Mouse (Mus musculus) T-helper 17 cell (primary cell): ENCODE measurements around the gene Kbtbd13.

Experiments
- in situ Hi-C, 2 experiments: fragments of 300-600 bp; cut with MboI, MseI; formaldehyde crosslinking; loops; 1 replicate in 1 of 2; 2 replicates in 1 of 2; pipeline ENCODE4 v1.15.1; 2025; ENCODE audit warnings: high pct_unique_total_duplicates in 2 of 2

Kbtbd13 gene

GRCm38 (mm10) chr9:65393606-65394005 is 2.2 kb upstream of the Kbtbd13 start:
- in situ Hi-C loops = no loop called here

- in situ Hi-C loops = no loop called here
Observed at GRCm38 (mm10) chr9:65392638-65393364, 1.3 kb upstream of the Kbtbd13 start.

- in situ Hi-C loops = no loop called here
Observed at GRCm38 (mm10) chr9:65390752-65391612, 470 bp downstream of the Kbtbd13 start.

DNA sequence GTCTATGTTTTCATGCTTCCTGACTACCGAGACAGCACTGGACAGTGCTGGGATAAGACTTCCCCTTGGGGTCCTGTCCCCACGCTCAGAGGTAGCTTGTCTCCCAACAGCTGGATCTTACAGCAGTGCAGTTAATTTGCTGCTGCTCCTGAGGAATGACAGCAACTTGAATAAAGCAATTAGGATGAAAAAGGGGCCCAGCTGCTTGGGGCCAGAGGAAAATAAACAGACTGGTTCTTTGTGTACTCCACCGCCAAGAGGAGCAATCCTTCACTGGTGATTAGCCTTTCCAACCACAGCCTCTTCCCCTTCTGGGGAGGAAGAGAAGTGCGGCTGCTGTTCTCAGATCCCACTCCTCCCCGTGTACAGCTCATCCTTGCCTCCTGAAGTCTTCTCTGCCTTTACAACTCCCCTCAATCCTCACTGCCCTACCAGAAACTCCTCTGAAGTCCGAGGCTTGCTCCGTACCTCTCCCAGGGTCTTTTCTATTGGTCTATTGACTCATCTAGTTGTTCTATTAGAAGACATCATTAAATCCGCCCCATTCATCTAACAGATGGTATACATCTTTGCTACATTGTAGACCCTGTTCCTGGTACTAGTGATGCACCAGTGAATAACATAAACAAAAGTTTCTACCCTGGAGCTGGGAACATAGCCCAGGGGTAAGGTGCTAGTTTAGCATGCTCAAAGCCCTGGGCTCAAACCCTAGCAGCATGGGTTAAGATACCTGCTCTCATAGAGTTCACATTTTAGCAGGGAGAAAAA is 4.9 kb downstream of the Kbtbd13 start:
- in situ Hi-C loops = no loop called here

DNA sequence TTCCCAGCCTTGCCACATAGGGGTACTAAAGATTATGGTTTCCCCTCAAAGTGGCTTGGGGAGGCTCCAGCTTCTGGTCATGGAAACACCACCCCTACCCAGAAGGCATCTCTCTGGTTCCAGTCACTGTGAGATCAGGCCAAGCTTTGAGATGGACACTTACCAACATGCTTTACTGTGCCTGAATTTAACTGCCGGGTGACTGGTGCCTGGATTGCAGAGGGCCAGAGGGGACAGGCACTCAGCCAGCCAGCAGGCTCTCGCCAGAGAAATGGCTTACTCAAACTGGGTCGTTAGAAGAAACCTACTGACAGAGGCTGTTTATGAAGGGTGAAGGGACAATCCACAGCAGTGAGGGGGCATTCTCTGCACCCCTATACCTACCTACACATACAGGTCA is 7.2 kb downstream of the Kbtbd13 start:
- in situ Hi-C loops = no loop called here

- in situ Hi-C loops = no loop called here
Observed at GRCm38 (mm10) chr9:65382751-65383097, 8.7 kb downstream of the Kbtbd13 start.

- in situ Hi-C loops = no loop called here
Observed at GRCm38 (mm10) chr9:65382031-65382750, 9.3 kb downstream of the Kbtbd13 start.

GRCm38 (mm10) chr9:65381017-65381590 is 10.3 kb downstream of the Kbtbd13 start:
- in situ Hi-C loops = no loop called here

- in situ Hi-C loops = no loop called here
Observed at GRCm38 (mm10) chr9:65375163-65375934, 16.1 kb downstream of the Kbtbd13 start.

GRCm38 (mm10) chr9:65374468-65375162 is 16.8 kb downstream of the Kbtbd13 start:
- in situ Hi-C loops = no loop called here

DNA sequence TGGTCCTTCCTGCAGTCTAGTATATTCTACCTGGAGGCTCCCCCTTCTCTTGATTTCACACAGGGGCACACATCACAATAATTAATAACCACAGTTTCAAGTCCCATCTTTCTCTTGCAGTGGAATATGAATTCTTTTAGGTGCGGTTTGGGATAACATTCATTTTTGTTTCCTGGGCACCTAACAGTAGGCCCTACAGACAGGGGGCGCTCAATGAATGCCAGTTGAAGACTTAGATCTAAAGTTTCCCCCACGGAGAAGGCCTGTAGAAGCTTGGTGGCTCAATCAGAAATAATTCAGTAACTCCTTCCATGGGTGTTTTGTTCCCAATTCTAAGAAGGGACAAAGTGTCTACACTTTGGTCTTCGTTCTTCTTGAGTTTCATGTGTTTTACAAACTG is 19.0 kb downstream of the Kbtbd13 start:
- in situ Hi-C loops = no loop called here

DNA sequence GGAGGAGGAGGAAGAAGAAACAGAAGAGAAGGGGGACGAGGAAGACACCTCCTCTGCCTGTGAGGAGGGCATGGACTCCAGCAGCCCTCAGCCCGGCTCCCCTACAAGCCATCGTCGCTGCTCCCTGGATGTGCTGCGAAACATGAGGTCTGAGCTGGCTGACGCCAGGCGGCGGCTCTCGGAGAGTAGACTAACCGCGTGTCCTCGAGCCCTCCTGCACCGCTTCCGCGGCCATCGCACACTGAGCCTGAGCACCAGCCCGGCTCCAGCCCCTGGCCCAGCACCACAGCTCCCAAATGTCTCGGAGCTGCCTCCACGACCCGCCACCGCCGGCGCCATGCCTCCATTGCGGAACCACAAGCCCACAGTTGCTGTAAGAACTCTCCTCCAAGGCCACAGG is 19.7 kb downstream of the Kbtbd13 start:
- in situ Hi-C loops = no loop called here

DNA sequence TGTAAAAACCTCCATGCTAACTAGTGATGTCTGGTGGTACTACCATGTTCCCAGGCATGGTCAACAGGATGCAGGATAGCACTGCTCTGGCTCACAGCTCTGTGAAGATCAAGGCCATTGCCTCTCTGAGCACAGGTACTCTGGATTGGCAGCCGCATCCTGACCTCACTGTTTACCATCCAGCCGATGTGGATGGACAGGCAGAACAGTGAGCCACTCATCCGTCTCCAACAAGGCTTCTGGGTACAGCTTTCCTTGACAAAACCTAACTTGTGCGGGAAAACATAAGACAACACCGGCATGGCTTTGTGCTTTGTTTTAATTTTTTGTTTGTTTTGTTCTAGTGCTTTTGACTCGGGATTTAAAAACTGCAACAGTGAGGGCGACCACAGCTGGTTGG is 25.7 kb downstream of the Kbtbd13 start:
- in situ Hi-C loops = no loop called here

GRCm38 (mm10) chr9:65363684-65364083 is 27.8 kb downstream of the Kbtbd13 start:
- in situ Hi-C loops = no loop called here

DNA sequence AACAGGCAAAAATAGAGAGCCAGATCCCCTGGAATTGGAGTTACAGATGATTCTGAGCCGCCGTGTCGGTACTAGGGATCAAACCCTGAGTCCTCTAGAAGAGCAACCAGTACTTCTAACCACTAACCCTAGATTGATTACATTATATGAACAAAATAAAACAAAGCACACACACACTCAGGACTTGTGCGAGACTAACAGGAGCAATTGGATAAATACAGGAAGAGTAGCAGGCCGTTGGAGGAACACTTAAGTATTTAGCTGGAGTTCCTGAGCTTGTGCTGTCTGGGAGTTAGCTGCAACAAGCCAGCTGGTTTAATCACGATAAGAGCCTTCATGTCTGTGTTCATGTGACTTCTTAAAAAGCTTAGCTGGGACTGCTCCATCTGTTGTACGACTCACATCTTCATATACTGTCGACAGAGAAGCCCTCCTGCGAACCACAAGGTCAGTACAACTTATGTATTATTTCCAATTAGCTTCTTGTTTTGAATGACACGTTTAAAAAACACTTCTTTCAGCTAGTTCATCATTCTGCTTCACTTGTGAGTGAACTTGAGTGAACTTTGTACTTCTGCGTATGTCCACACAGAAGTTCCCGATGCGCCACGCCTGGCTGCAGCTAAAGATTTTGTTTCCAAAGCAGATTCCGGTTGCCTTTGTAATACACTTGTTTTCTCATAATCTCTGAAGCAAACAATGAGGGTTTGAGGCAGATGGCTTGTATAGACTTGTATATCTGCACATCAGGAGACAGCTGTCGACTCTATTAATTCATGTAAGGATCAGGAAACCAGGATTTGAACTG is 30.6 kb downstream of the Kbtbd13 start, which contains the start of gene Ubap1l:
Ubap1l (plus strand) TSS at position 401 of the 808 bp plus-strand sequence.
- in situ Hi-C loops = no loop called here

DNA sequence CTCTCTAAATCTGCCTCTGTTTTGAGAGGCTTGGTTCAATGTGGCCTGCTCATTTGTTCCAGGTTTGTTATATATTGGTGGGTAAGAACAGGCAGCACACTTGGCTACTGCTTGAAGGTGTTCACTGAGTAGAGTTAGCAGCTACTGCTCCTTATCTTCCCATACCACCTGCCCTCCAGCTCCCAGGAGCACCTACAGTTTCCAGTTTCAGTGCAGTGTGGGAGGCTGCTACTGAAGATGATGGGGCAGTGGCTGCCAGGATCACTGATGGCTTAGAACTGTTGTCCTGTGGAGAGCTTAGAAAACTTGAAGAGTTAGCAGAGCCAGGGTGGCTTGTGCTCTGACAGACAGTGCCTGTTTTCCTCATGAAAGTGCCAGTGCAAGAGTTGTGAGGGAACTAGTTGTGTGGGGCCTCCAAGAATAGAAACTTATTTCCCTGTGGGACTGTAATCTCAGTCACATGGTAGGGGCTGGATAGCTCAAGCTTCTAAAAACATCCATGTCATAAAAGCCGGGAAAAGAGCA is 32.4 kb downstream of the Kbtbd13 start:
- in situ Hi-C loops = no loop called here

DNA sequence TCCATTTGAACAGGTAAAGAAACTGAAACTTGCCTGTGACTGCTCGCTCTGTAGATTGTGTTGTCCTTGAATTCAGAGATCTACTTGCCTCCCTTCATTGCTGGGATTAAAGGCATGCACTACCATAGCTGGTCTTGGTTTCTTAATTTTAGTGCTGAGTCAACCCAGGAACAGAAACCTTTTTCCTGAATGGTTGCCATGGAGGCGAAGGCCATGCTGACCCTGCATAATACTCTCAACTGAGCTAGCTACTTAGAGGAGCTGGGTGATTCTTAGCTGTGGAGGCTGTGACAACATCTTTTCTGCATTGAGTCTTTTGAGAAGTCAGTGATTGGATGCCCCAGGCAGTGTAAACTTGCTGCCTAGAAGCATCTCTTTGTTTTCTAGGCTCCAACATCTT is 34.5 kb downstream of the Kbtbd13 start:
- in situ Hi-C loops = no loop called here

GRCm38 (mm10) chr9:65356561-65356960 is 34.9 kb downstream of the Kbtbd13 start:
- in situ Hi-C loops = no loop called here

- in situ Hi-C loops = no loop called here
Observed at GRCm38 (mm10) chr9:65353251-65353650, 38.2 kb downstream of the Kbtbd13 start.
